Mouse (Mus musculus): ENCODE data around the gene Focad.
A peak's percentile ranks its signal among the peaks of the same experiment; 100 is the strongest.

Focad gene

DNA sequence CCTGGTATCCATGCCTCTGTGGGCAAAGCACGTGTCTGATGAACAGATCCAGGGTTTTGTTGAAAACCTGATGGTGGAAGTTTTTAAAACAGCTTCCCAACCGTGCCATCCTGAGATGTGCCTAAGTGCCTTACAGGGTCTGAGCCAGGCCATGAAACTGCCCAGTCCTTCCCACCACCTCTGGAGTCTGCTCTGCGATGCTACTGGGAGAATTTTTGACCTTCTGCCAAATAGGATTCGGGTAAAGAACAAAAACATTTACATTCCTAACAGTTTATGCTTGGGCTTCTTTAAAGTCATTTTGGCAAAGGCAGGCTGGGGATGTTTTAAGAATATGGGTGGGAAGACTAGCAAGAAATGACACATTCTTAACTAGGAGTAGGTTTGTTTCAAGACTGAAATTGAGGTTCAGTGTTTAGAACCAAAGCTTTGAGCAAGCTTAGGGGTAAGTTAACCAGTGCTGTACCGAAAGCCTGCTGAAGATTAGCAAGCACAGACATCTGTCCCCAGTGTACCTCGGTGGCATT lies 302.6 kb downstream of the Focad start:
- no peak for DNase-seq (ENCODE audit: low spot score in 2 of 2)

- no peak for DNase-seq (ENCODE audit: low spot score in 2 of 2)
Measured at GRCm38 (mm10) chr4:88400302-88400991, 306.0 kb downstream of the Focad start.

- DNase-seq (ENCODE audit: low spot score in 2 of 2), result no peak
Measured at GRCm38 (mm10) chr4:88400992-88401313, 306.5 kb downstream of the Focad start.

- DNase-seq (ENCODE audit: low spot score in 2 of 2), result no peak
Measured at GRCm38 (mm10) chr4:88402884-88403283, 308.5 kb downstream of the Focad start.

- DNase-seq (ENCODE audit: low spot score in 2 of 2), result no peak
Measured at GRCm38 (mm10) chr4:88406887-88407696, 312.7 kb downstream of the Focad start.

DNA sequence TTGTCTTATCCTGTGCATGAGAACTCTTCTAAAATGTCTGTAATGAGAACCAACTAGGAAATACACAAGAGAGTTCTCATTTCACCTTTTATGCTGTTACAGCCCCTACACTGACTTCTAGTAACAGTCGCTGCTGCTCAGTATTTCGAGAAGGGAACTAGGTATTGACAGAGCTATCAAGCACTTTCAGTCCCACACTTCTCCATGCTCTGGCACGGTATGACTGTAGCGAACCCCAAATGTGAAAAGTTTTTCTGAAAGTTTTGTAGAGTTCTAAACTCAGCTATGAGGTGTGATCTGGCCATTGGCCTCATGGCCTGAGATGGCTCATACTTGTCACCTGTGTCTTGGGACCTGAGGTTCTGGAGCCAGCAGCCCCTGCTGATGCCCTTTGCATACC lies 314.9 kb downstream of the Focad start:
- no peak for DNase-seq (ENCODE audit: low spot score in 2 of 2)

DNA sequence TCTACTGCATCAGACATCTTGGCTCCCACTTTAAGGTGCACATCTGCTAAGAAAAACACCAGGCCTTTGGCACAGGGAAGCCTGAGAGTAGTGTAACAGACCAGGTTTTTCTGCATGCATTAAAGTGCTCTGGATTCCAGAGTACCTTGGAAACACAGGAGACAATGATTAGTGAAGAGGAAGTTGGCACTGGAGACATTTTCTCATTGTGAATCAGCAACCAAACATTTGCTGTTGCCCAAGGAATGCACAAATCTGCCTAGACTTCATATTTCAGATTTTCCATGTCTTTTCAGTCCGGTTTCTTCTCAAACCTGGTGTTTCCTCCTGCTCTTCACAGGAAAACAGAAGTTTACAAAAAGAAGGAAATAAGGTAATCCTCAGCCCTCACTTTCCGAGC lies 317.9 kb downstream of the Focad start:
- DNase-seq (ENCODE audit: low spot score in 2 of 2), result no peak

GRCm38 (mm10) chr4:88415017-88415416 lies 320.6 kb downstream of the Focad start:
- no peak for DNase-seq (ENCODE audit: low spot score in 2 of 2)

DNA sequence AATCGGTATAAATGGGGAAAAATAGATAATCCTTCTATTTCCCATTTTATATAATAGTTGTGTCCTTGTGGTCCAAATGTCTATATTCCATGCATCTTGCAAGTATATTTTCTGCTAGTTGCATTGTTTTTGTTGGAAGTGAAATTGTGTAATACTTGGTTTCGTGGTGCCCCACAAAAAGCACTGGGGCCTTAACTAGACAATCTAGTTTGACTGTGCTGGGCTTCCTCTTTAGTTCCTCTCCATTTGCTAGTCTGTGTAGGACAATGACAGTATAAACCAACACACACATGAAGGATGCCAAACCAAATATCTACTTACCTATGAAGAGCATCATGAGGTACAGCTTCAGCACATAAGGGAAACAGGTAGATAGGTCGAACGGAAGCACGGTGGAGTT lies 324.9 kb downstream of the Focad start:
- DNase-seq (ENCODE audit: low spot score in 2 of 2), result no peak

DNA sequence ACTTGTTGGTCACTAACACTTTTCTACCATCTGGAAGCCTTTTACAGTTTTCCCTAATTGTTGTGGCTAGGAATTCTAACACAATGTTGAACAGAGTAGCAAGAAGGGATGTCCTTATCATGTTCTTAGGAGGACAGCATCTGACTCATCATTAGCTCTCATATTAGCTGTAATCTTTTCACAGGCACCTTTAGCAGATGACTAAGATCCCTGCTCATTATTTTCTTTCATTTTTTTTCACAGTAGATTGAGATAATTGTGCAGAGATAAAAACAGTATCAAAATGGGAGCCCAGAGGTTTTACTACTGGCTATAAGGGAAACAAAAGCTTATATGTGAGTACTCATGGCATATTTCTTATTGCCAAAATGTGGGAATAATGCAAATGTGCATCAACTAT lies 330.1 kb downstream of the Focad start:
- DNase-seq (ENCODE audit: low spot score in 2 of 2), result no peak

DNA sequence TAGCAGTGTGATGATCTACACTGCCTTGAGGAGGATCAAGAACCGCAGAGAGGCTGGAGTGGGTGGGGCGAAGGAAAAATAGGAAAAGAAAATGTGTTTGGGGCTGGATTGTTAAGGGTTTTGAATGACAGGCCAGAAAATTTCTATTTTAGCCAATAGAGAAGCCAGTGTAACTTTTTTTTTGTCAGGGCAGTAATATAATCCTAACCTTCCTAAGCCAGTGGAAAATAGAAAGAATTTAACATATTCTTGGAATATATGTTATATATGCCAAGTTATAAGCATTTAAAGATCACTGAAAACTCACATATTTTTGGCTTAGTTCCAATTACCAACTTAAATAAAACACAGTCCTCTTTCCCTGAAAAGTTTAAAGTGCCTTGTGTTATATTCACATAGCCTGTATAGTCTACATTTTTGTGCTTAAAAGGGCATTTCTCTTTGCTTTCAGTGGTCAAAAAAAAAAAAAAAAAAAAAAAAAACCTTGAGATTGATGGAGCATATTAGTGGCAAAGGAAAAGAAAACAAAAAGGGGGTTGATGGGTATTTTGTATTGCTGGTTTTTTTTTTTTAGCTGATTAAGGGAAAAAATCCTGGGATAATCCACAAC lies 333.3 kb downstream of the Focad start:
- DNase-seq (ENCODE audit: low spot score in 2 of 2), result no peak

- DNase-seq (ENCODE audit: low spot score in 2 of 2), result no peak
Measured at GRCm38 (mm10) chr4:88432412-88433024, 338.1 kb downstream of the Focad start.

- DNase-seq (ENCODE audit: low spot score in 2 of 2), result no peak
Measured at GRCm38 (mm10) chr4:88436593-88437165, 342.2 kb downstream of the Focad start.

DNA sequence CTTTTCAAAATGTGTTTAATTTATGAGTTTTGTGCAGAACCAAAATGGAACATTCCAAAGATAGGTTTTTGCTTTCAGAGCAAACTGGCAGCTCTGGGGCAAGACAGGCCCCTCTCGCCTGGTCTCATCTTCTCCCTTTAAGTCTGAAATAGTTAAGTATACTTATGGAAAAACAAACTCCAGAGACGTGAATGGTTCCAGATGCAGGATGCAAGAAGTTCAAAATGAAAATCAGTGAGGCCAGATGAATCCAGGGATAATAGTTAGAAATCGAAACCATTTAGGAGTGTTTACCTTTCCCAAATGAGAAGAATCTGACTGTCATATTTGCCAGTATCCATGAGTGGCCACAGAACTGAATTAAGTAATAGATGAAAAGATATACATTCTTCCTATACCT lies 342.7 kb downstream of the Focad start:
- no peak for DNase-seq (ENCODE audit: low spot score in 2 of 2)

DNA sequence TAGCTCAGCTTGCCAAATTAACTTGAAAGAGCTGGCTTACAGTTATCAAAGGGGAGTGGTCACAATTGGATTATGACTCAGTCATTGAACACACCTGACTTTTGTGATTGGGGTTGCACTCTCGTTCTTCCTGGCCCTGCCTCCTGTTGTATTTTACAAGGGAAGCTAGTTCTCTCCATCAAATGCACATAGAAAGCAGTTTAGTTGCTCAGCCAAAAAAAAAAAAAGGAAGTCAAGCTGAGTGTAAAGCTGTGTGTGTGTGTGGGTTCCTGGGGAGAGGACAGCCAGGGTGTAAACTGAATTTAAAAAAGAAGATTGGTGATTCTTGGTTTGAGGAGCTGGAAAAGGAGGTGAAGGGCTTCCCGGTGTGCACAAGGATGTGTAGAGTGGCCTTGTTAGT lies 343.5 kb downstream of the Focad start:
- no peak for DNase-seq (ENCODE audit: low spot score in 2 of 2)

DNA sequence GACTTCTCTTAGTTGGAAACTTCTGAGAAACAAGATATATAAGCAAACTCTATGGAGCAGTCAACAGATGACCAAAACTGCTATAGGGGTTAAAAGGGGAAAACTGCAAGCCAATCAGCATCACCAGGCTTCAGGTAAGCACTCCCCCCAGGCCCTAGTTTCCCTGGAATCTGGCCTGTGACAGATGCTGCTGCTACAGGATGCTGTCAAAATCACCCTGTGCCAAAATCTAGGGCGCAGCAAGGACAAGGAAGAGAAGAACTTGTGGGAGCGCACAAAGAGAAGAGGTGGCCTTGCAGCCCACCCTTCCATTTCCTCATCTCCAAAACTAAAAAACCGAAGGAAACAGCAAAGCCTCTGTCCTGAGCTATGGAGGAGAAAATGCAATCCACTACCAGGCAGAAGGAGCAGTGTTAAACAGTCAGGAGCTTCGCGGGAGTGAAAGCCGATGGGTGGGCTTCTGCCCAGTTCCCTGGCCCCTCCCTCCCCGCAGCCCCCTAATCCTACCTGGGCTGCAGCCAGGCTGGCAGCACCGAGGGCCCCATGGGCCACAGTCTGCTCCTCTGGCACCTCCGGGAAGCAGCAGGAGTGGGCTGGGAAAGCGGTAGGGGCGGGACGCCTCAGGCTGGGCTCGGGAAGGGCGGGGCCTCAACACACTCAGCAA lies 344.0 kb downstream of the Focad start, which contains the start of gene Hacd4:
Gene Hacd4, minus strand, starts transcription at position 603 of the 664 bp plus-strand sequence.
- DNase-seq (ENCODE audit: low spot score in 2 of 2), result no peak

DNA sequence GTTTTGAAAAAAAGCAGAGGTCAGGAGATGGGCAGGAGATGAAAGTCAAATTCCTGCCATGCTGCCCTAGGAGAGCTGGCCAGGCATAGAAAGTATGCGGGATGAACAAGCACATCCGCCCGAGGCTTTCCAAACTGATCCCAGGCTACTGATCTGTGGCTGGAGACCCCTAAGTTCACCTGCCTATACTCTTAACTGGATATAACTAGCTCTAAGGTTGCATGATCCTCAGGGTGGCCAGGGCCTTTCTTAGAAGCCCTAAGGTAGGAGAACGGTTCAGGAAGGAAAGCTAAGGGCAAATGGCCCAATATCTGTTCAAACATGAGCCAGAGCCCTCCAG lies 344.5 kb downstream of the Focad start:
- no peak for DNase-seq (ENCODE audit: low spot score in 2 of 2)

- DNase-seq (ENCODE audit: low spot score in 2 of 2), result no peak
Measured at GRCm38 (mm10) chr4:88439669-88440123, 345.3 kb downstream of the Focad start.

- DNase-seq (ENCODE audit: low spot score in 2 of 2), result no peak
Measured at GRCm38 (mm10) chr4:88440814-88441213, 346.4 kb downstream of the Focad start.

DNA sequence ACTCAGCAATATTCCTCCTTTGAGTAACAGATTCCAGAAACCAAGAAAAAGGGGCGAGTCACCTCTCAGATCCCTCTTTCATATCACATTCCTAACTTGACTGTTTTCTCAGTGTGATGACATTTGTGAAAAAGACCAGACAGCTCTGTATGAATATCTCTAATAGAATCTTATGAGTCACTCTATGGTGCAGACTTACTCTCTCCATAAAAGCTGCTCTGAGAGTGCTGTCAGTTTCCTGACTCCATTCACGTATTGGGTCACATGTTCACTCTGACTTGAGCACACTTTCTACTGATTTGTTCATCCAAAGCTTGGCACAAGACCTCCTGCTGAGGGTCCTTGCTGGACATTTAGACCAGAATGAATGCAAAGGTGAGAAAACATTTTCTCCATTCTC lies 354.5 kb downstream of the Focad start:
- DNase-seq (ENCODE audit: low spot score in 2 of 2), result no peak

DNA sequence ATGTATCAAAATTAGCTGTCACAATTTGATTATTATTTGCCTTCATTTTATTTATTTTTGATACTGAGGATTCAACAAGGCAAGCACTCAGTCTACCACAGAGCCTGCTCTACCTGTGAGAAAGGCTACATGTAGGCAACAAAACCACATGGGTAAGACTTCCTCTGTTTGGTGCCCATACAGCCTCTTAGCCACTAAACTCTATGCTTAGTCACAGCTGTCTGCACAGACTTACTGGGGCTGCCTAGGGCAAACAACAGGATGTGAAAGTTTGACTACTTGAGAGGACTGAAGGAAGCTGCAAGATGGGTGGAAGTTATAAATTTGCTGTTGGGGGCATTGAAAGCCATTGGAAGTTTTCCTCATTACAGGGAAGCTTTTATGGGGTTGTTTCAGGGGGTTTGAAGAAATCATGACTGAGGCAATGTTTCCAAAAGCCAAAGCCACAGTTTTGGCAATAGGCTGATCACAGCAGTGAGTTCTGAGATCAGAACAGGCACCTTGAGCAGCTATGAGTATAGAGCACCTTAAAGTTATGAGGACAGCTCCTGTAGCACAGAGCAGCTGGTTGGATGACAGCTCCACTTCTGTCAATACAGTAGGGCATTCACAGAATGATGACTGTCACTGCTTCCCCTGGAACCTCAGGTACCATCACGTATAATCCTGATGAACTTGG lies 355.8 kb downstream of the Focad start:
- DNase-seq (ENCODE audit: low spot score in 2 of 2), result peak in 1 of 2 experiments; percentile 6
